Mouse (Mus musculus): Measurements from ENCODE around the gene Gm45753. TPM values are rescaled to one million over a fixed set of nuclear protein-coding genes. Genes with fewer than 3 reads are reported as not detected.

Gene Gm45753
- total RNA-seq, 2 experiments from 2014 or later: not detected

Other genes starting within 250 kb of the Gm45753 start
- gene Mtnr1a, start 239.3 kb downstream of the Gm45753 start, total RNA-seq (2021): not detected
- not detected for gene F11, start 46.4 kb downstream of the Gm45753 start, total RNA-seq (2021)
- not detected for gene Klkb1, start 13.6 kb downstream of the Gm45753 start, total RNA-seq (2021)
- gene Cyp4v3, start 24.8 kb upstream of the Gm45753 start, total RNA-seq (2021): under 1 TPM; 0.59 to 0.64 TPM
- 1 to 10 TPM; 2.9 to 3.0 TPM for gene Fam149a, start 73.8 kb upstream of the Gm45753 start, total RNA-seq (2021)
- gene Tlr3, start 102.6 kb upstream of the Gm45753 start, total RNA-seq (2021): under 1 TPM; 0.91 to 0.99 TPM
- 10 to 100 TPM; 23.2 to 37.8 TPM for gene Sorbs2, start 199.3 kb upstream of the Gm45753 start, total RNA-seq (2021)

All from gastrocnemius, postnatal 36 days (tissue).